Mouse (Mus musculus) lung, postnatal 25 days (tissue): Measurements from ENCODE around the gene Fam114a2.
A peak's percentile ranks its signal among the peaks of the same experiment; 100 is the strongest.

Experiments
- DNase-seq: peaks from one replicate; pipeline ENCODE4 v3.0.0; 2022; ENCODE audit warnings: low spot score

The Fam114a2 gene

GRCm38 (mm10) chr11:57519304-57519703 lies 887 bp upstream of the Fam114a2 start:
- no peak for DNase-seq

DNA sequence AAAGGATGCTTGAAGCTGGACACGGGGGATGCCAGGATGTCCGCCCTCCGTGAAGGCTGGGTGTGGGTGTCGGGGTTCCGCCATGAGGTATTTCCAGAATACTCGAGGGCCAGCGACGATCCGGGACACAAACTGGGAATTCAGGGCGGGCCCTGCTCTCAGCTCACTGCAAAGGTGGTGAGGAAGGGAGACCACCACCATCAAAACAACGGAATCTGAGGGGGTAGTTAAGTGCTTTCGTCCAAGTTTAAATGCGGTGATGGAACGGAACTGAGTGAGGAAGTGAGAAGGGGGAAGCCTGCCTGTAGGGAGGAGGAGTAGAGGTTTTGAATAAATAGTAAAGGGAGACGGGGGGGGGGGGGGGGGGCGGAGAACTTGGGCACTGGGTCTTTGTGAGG lies 333 bp upstream of the Fam114a2 start:
- DNase-seq = peak; percentile 13

DNA sequence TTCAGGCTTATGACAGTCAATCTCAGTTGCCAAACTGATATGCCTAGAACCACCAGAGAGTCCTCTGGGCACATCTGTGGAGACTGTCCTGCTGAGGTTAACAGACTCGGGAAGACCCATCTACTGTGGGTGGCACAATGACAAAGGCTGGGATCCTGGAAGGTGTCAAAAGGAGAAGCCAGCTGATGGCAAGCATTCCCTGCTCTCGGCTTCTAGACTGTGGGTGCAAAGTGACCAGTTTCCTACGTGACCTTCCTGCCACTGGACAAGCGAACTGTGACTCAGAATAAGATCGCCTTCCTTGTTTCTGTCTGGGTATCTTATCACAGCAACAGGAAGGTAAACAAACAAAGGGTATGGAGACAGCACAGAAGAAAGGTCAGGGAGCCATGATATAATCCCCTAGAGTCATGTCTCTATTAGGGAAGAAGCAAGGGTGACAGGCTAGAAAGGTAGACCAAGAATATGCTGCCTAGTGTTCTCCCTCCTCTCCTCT lies 1.4 kb downstream of the Fam114a2 start:
- DNase-seq = peak; percentile 7

- DNase-seq = no peak
Measured at GRCm38 (mm10) chr11:57515218-57515617, 3.2 kb downstream of the Fam114a2 start.

- no peak for DNase-seq
Measured at GRCm38 (mm10) chr11:57506899-57507298, 11.5 kb downstream of the Fam114a2 start.

GRCm38 (mm10) chr11:57503155-57503554 lies 15.3 kb downstream of the Fam114a2 start:
- DNase-seq = no peak

DNA sequence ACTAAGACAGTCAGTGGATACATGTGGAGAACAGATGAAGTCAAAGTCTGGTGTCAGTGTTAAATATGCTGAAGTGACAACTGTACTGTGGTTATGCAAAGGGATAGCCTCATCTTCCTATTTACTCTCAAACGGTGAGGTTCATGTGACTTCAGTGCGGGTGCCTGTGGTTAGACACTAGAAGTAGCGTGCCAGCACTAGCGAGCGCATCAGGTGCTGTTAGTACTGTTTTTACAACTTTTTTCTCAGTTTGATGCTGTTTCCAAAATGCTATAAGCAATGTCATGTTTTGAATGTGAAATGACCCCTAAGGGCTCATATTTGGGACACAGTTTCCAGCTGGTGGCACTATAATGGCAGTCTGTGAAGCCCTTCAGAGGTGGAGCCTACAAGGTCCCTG lies 20.2 kb downstream of the Fam114a2 start:
- no peak for DNase-seq

- DNase-seq = no peak
Measured at GRCm38 (mm10) chr11:57497701-57498100, 20.7 kb downstream of the Fam114a2 start.

GRCm38 (mm10) chr11:57496462-57497039 lies 21.9 kb downstream of the Fam114a2 start:
- DNase-seq = no peak

DNA sequence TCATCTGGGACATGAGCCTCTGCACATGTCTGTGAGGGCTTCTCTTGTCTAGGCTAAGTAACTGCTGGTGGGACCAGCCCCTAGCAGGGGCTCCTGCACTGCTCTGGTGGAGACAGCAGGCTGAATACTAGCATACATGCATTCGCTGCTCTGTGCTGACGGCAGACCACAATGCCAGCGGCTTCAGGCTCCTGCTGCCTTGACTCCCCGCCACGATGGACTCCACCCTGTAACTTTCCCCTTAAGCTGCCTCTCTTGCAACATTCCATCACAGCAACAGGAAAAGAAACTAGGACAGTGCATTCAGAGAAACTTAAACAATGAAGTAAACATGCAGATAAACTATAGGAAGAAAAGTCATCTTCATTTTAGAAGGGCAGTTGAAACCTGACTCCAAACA lies 30.0 kb downstream of the Fam114a2 start:
- no peak for DNase-seq

DNA sequence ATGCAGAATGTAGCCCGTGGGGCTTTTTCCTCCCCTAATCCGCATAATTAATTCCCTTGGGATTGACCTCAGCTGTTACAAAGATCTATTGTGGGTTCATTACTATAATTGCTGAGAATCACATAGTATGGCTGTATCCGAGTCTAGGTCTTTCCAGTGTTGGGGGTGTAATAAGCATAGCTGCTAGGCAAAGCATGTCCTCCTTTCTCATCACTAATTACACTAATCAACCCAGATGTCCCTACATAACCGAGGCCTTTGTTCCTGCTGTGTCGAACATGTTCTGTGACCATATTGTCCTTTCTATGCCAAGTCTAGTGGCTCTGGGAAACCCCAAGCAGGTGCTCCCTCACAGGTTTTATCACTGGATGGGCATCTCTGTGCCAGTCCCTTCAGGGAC lies 40.3 kb downstream of the Fam114a2 start:
- DNase-seq = no peak

- DNase-seq = peak; percentile 24
Measured at GRCm38 (mm10) chr11:57475119-57475518, 43.3 kb downstream of the Fam114a2 start.

- DNase-seq = no peak
Measured at GRCm38 (mm10) chr11:57474296-57474941, 44.0 kb downstream of the Fam114a2 start.

- DNase-seq = no peak
Measured at GRCm38 (mm10) chr11:57470979-57471378, 47.4 kb downstream of the Fam114a2 start.

- no peak for DNase-seq
Measured at GRCm38 (mm10) chr11:57470056-57470455, 48.4 kb downstream of the Fam114a2 start.

DNA sequence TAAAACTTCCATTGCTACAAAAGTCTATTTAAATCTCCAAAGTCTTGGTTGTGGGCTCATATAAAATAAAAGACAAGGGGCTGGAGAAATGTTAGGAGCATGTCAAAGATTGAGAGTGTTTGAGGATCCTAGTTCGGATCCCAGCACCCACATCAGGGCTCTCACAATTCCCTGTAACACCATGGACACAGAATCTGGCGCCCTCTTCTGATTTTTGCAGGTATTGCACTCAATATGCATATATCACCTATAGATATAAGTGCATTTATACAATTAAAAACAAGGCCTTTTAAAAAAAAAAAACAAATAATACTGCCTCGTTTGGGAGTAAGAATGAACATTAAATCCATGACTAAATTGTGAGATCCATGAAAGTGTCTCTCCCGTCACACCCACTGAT lies 49.7 kb downstream of the Fam114a2 start:
- no peak for DNase-seq

DNA sequence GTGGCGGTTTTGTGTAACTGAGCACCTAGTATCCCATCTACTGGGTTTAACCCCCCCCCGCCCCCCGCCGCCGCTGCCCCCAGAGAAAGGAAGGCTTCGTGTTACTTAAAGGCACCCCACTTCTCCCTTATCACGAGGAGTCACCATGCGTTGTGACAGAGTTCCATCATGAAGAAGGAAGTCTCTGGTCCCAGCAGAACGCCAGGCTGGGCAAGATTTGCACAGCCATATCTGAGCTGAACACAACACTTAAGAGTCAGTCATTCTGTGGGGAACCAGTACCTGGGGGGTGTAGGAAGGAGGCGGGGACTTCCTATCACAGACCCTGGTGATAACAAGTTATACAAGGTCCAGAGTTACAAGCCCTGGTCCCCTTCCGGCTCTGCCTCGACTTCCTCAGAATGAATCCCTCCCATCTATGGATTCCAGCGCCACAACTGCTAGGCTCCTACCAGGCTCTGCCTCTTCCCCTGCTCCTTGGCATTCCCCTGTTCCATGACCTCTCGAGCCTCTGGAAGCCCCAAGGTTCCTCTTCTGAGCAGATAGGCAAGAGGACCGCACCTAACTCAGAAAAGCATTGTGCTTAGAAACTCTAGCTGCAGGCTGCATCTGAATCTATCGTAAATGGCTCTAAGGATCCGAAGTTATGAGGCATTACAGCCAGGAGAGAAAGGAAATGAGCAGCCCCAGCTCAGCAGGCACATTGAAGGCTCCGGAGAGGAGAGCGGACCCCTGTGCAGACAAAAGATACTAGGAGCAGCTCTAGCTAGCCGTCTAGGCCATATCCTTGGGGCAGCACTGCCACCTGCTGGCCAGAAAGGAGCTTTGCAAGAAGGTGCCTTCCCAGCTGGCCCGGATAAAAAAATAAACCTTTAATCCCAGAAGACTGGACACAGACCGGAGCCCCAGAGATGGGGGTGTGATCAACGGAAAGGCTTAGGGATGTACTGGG lies 51.0 kb downstream of the Fam114a2 start:
- peak; percentile 34 for DNase-seq

DNA sequence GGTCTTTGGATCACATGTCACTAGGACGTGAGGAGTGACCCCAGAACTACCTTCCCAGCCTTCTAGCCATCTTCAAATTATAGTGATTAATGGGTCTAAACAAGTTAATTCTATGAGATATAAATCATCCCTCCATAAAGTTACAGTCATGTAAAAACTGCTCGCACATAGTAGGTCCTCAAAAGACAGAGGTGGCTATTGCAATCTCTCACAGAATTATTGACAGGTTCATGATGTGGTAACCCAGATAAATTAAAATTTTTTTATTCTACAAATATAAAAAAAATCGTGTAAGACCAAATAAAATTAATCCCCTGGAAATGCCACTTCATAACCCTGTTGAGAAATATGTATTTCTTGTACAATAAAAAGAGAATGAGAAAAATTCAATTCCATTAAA lies 52.6 kb downstream of the Fam114a2 start:
- no peak for DNase-seq

GRCm38 (mm10) chr11:57465025-57465424 lies 53.4 kb downstream of the Fam114a2 start:
- no peak for DNase-seq

GRCm38 (mm10) chr11:57459759-57460158 lies 58.7 kb downstream of the Fam114a2 start:
- DNase-seq = no peak

GRCm38 (mm10) chr11:57454421-57454820 lies 64.0 kb downstream of the Fam114a2 start:
- no peak for DNase-seq

DNA sequence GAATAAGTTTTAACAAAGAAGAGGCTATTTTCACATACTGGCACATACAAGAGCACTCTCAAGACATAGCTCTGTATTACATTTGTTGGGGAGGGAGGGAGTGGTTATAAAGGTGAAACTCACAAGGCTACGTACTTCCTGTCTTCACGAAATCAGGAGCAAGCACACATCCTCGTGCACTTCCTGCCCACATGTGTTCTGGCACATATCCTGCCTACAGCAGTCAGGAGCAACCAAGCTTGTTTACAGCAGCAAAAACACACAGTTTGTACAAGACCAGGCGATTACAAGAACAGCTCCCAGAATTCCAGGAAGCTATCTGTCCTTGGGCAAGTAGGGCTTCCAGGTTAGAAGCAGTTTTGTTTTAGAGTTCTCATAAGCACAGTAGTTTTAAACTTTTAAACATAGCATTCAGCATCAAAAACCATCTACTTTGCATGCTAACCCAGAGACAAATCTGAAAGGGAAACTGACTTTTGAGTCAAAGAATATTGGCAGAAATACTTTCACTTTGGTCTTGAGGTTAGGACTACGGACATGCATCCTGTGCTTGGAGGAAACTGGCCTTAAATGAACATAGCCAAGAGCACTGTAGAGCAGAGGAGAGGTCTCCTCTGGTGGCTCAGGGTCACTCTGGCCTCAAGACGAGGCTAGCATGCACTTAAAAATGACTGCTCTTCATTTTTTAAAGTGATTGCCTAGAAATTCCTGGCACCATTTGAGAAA lies 73.0 kb downstream of the Fam114a2 start:
- DNase-seq = peak; percentile 52
